Mouse (Mus musculus) heart, adult 2 months (tissue): ENCODE data around the gene Dync1li1.

Experiments
- CTCF ChIP-seq: fragments of 200-600 bp; IDR thresholded peaks from 2 replicates; pipeline ENCODE4 v1.8.1; 2022; ENCODE audit warnings: antibody characterized with exemption, mild to moderate bottlenecking, moderate library complexity
- POLR2A ChIP-seq: fragments of 200-500 bp; IDR thresholded peaks from 2 replicates; pipeline ENCODE4 v1.6.1; 2011; ENCODE audit warnings: mild to moderate bottlenecking, low read depth, low read length, control low read depth; ENCODE audit not compliant: insufficient read depth

GRCm38 (mm10) chr9:114752863-114753484 is 64.4 kb downstream of the Dync1li1 start:
- peak; percentile 100 for TF ChIP-seq CTCF
- TF ChIP-seq POLR2A, result peak; percentile 39; the same call in 1 of the 2 replicates
